Mouse (Mus musculus): ENCODE results near the gene Fermt1.

DNA sequence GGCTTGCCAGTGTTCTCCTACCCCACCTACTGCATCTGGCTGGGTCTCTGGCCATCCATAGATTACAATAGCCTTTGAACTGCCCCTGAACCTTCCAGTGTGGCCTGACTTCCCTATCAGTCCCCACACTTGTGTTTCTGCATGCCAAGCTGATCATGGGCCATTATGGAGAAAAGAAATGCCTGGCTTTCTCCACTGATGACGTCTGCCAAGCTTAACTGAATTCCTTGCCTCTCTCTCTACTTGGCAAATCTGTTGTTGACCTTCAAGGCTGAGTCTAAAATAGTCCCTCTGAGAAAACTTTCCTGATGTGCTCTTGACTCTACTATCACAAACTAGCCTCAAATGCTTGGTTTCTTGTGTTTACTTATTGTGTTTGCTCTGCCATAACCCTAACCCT, 47.5 kb downstream of the Fermt1 start:
- no peak for TF ChIP-seq POLR2A (IDR thresholded peaks at IDR 0.05; ENCODE audit: low read depth, low read length)
- no peak for TF ChIP-seq CTCF (conservative IDR thresholded peaks at IDR 0.05; ENCODE audit: insufficient read depth, insufficient read length, low read depth, low read length)
